Mouse (Mus musculus) spleen, adult 18-20 months (tissue): ENCODE measurements around the gene Jagn1.

ENCODE experiments used
- DNase-seq, 2 experiments: peaks; one replicate each; pipeline ENCODE4 v3.0.0; 2022; ENCODE audit warnings: mixed read lengths in 2 of 2

Jagn1 gene

DNA sequence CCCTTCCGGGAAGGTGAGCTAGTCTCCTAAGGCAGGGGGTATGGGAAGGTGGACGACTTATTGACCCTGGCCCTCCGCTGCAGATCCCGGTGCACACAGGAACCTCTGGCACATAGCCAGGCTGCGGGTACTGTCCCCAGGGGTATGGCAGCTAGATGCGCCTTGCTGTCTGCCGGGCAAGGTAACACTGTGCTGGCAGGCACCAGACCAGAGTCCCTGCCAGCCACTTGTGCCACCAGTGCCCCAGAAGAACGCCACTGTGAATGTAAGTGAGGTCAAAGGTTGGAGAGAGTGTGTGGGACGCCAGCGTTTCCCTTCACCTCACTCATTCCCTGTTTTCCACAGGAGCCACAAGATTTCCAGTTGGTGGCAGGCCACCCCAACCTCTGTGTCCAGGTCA, 36.5 kb downstream of the Jagn1 start:
- DNase-seq = no peak

- no peak for DNase-seq
Measured at GRCm38 (mm10) chr6:113480555-113481373, 38.4 kb downstream of the Jagn1 start.

DNA sequence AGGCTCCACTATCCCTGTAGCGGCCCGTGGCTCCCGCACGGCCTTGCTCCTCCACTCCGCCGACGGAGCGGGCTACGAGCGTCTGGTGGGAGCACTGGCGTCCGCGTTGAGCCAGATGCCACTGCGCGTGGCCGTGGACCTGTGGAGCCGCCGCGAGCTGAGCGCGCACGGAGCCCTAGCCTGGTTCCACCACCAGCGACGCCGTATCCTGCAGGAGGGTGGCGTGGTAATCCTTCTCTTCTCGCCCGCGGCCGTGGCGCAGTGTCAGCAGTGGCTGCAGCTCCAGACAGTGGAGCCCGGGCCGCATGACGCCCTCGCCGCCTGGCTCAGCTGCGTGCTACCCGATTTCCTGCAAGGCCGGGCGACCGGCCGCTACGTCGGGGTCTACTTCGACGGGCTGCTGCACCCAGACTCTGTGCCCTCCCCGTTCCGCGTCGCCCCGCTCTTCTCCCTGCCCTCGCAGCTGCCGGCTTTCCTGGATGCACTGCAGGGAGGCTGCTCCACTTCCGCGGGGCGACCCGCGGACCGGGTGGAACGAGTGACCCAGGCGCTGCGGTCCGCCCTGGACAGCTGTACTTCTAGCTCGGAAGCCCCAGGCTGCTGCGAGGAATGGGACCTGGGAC, 40.2 kb downstream of the Jagn1 start:
- DNase-seq = peak in 1 of 2 experiments; percentile 35

DNA sequence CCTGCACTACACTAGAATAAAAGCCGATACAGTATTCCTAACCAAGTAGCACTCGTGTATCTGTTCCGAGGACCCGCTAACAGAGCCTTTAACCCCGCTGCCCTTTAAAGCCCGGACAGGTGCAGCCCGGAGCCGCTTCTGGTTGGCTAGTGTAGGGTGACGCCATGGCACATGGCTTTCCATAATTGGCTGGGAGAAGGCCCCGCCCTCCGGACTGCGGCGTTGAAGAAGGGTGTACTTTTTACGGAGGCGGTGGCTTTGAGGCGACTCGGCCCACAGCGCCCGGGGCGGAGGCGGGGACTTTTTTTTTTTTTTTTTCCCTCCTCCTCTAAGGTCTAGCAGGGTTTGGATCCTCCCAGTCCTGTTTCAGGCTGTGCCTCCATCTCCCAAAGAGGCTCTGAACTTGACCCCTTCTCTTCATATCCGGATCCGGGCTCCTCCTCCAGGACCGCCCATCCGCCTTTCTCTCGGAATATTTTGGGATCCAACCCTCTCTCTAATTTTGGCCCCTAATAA, 40.8 kb downstream of the Jagn1 start, which contains the start of gene Creld1:
Creld1 (plus strand) TSS at position 198 of the 516 bp plus-strand sequence.
- peak; percentile 89 for DNase-seq

- DNase-seq = no peak
Measured at GRCm38 (mm10) chr6:113483729-113484128, 41.4 kb downstream of the Jagn1 start.

DNA sequence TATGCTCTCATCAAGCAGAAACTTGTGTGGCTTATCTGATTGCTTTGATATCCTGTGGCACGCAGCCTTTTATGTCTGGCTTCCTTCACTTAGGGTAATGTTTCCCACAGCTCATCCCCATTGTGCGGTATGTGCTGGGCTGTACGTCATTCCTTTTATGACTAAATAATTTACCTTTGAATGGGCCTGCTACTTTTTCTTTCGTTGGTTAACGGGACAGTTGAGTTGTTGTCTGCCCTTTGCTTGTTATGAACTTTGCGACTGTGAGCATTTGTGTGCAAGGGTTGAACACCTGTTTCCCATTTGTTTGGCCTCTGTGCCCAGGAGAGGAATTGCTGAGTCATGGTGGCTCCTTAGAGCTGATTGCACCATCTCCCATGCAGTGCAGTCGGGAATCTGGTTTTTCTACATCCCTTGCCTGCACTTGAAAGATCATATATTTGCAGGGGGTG, 44.8 kb downstream of the Jagn1 start:
- DNase-seq = no peak

DNA sequence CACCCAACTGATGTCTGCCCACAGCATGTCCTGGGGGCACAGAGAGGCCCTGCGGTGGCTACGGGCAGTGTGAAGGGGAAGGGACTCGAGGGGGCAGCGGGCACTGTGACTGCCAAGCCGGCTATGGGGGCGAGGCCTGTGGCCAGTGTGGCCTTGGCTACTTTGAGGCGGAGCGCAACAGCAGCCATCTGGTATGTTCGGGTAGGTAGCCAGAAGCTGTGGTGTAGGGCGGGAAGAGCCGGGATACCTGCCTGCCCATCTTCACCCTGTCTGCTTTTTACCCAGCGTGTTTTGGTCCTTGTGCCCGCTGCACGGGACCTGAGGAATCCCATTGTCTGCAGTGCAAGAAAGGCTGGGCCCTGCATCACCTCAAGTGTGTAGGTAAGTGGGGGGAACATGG, 47.0 kb downstream of the Jagn1 start:
- DNase-seq = no peak

DNA sequence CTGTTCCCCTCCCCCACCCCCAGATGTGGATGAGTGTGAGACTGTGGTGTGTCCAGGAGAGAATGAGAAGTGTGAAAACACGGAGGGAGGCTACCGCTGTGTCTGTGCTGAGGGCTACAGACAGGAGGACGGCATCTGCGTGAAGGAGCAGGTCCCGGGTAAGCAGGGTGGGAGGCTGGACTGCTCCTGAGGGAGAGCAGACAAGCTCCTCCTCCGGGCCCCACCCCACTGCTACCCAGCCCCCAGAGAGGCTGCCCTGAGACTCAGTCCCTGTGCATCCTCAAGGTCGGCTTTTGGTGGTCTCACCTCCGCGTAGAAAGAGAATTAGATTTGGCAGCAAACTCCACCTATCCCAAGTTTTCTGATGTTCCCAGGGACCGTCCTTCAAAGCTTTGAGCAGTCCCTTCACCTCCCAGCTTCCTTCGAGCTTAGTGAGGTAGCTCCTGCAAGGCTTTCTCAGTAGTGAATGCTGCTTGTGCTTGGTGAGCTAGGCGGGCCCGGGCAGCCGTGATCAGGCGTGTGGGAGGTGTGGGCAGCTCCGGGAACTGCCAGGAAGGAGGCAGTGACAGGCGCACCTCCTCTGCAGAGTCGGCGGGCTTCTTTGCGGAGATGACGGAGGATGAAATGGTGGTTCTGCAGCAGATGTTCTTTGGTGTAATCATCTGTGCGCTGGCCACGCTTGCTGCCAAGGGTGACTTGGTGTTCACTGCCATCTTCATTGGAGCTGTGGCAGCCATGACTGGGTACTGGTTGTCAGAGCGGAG, 49.9 kb downstream of the Jagn1 start:
- no peak for DNase-seq

DNA sequence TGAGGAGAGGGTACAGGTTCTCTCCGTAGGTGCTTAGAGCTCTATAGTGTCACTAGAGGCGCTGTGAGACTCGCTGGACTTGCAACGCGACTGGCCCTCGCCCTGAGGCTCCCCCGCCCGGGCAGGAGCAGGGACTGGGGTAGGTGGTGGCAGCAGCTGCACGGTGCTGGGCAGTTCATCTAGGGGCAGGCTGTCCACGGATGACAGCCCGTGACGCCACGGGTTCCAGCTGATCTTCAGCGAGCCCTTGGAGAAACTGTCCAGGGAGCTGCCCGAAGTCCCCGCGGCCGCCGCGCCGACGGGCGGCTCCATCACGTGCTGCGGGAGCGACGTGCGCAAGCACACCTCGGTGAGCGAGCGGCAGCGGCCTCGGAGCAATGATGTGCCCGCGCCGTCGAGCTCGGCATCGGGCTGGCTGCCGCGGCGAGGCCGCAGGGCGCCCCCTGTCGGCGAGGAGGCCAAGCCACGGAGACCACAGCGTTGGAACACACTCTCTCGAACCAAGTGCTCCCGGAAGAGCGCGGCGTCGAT, 52.0 kb downstream of the Jagn1 start:
- DNase-seq = peak; percentile 76 to 84

DNA sequence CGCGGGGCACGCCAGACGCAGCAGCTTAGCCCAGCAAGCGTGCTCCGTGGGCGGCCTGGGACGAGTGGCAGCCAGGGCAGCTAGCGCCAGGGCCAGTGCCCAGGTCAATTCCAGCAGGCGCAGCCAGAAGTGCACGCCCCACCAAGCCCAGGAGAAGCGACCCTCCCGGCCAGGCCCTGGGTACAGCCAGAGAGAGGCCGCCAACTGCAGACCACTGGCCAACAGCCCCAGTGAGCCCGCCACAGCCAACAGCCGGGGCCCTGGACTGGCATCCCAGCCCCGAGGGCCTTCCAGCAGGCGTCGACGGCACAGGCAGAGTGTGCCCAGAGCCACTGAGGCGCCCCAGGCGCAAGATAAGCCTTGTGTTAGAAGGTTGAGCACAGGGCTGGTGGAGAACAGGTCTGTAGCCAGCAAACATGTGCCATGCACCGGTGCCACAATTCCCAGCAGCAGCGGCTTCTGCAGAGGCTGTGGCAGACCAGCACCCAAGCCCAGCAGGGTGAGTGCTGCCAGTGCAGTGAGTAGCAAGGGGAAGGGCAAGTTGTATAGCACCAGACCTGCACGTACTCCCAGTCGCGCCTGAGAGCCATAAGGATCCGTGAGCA, 52.8 kb downstream of the Jagn1 start:
- no peak for DNase-seq
